Mouse (Mus musculus) limb, embryonic 15.5 days (tissue): ENCODE results near the gene Piezo1. TPM values are rescaled to one million over a fixed set of nuclear protein-coding genes. Genes with fewer than 3 reads are reported as not detected.

Experiments used
- ATAC-seq: fragments of 200-750 bp; cut with Nextera tagmentation; 2 replicates; pipeline ENCODE4 v1.8.0; 2017; ENCODE audit warnings: low read depth, moderate TSS enrichment; ENCODE audit not compliant: insufficient number of reproducible peaks, low FRiP score, low TSS enrichment
- H3K27ac ChIP-seq: fragments of 300-500 bp; sonication (generic); 2 replicates; pipeline ENCODE4 v1.5.1; 2015; ENCODE audit warnings: moderate library complexity, mild to moderate bottlenecking, inconsistent platforms
- H3K27me3 ChIP-seq: fragments of 300-500 bp; sonication (generic); 2 replicates; pipeline ENCODE4 v1.6.1; 2015; ENCODE audit warnings: inconsistent platforms
- H3K36me3 ChIP-seq: fragments of 300-500 bp; sonication (generic); 2 replicates; pipeline ENCODE4 v1.6.1; 2015; ENCODE audit warnings: inconsistent platforms
- H3K4me1 ChIP-seq: fragments of 300-500 bp; sonication (generic); 2 replicates; pipeline ENCODE4 v1.6.1; 2015; ENCODE audit warnings: inconsistent platforms
- H3K4me2 ChIP-seq: fragments of 300-500 bp; sonication (generic); 2 replicates; pipeline ENCODE4 v1.6.1; 2015; ENCODE audit warnings: mild to moderate bottlenecking, inconsistent platforms
- H3K4me3 ChIP-seq: fragments of 300-500 bp; sonication (generic); 2 replicates; pipeline ENCODE4 v1.5.1; 2015; ENCODE audit warnings: mild to moderate bottlenecking, inconsistent platforms
- H3K9ac ChIP-seq: fragments of 300-500 bp; sonication (generic); 2 replicates; pipeline ENCODE4 v1.6.1; 2015; ENCODE audit warnings: inconsistent platforms
- H3K9me3 ChIP-seq: fragments of 300-500 bp; sonication (generic); 2 replicates; pipeline ENCODE4 v1.6.1; 2016; ENCODE audit warnings: inconsistent platforms
- WGBS: fragments of 180-500 bp; shearing (Covaris S2); methylation state at CpG from one replicate; pipeline ENCODE4 v1.1.7; 2015; 5-methylcytosine and 5-hydroxymethylcytosine counted together
- polyA plus RNA-seq: library from polyadenylated mRNA; unstranded; fragments of >200 nt; fragmentation: Nextera tagmentation; extraction: Ambion mirVana; gene quantifications from 2 replicates; pipeline ENCODE4 v1.2.1, GENCODE M21; 2015

Piezo1 gene
- polyA plus RNA-seq, 1 experiment from 2014 or later, result 17.5 TPM

- H3K27me3 ChIP-seq, result no peaks in the 10 kb centered on the region
- H3K9me3 ChIP-seq, result no peaks in the 10 kb centered on the region
- WGBS, result 91% methylated on average over 14 of the region's 14 CpGs
- no peak overlapping the region for H3K4me3 ChIP-seq
- H3K4me2 ChIP-seq, result no peak overlapping the region
- no peak overlapping the region for H3K27ac ChIP-seq
- H3K4me1 ChIP-seq, result peaks cover 56% of the 10 kb centered on the region
- H3K9ac ChIP-seq, result no peak overlapping the region
- no peak for ATAC-seq
- peaks cover 11% of the 10 kb centered on the region for H3K36me3 ChIP-seq
Measured at GRCm38 (mm10) chr8:122515699-122516098, 35.4 kb downstream of the Piezo1 start.

DNA sequence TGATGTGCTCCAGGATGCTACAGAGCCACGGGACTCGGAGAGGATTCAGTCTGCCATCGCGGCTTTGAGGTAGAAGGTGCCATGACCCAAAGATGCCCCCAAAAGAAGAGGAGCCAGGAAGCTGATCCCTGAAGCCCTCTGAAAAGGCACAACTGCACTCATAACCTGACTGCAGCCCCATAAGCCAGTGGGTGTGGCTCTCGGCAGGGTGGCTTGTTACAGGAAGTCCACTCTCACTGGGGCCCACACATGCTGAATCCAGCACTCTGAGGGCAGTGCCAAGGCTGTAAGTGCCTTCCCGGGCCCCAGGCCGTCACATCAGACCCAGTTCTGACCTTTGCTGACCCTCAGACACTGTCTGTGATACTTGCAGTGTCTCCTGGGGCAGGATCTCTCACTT, 38.7 kb downstream of the Piezo1 start:
- Histone ChIP-seq H3K4me2 (no peak overlapping the region), H3K36me3 (peaks cover 12% of the 10 kb centered on the region), H3K27ac (peak overlapping the region; percentile 87), H3K27me3 (no peaks in the 10 kb centered on the region), H3K9ac (no peak overlapping the region), H3K4me3 (no peak overlapping the region), H3K9me3 (no peaks in the 10 kb centered on the region), H3K4me1 (peaks cover 44% of the 10 kb centered on the region)
- WGBS, result 70% methylated on average over 7 of the region's 7 CpGs
- no peak for ATAC-seq

DNA sequence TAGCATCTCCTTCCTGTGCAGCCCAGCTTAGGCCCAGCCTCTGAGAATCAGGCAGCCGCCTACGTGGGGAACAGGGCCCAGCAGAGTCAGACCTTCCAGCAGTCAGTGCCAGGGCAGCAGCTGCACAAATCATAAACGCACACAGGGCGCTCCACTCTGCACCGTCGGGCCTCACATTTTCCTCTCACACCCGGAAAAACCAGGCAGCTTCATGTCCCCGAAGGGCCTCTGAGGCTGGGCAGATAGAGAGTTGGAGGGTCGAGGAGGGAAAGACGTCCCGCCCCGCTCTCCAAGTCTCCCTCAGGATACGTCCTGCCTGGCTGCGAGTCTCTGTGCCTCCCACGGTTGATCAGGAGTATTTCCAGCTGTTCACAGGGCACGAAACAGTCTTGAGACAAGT, 39.6 kb downstream of the Piezo1 start:
- H3K9ac ChIP-seq, result no peak overlapping the region
- no peaks in the 10 kb centered on the region for H3K9me3 ChIP-seq
- H3K36me3 ChIP-seq, result peaks cover 11% of the 10 kb centered on the region
- H3K4me3 ChIP-seq, result no peak overlapping the region
- H3K27me3 ChIP-seq, result no peaks in the 10 kb centered on the region
- H3K27ac ChIP-seq, result peak overlapping the region; percentile 87
- no peak overlapping the region for H3K4me2 ChIP-seq
- ATAC-seq, result peak; percentile 82
- H3K4me1 ChIP-seq, result peaks cover 38% of the 10 kb centered on the region
- WGBS, result 38% methylated on average over 16 of the region's 16 CpGs

- H3K9ac ChIP-seq, result no peak overlapping the region
- no peak overlapping the region for H3K4me3 ChIP-seq
- H3K4me2 ChIP-seq, result no peak overlapping the region
- no peak for ATAC-seq
- 30% methylated on average over 10 of the region's 10 CpGs for WGBS
- H3K4me1 ChIP-seq, result peaks cover 7% of the 10 kb centered on the region; the same call in 1 of the 2 replicates
- H3K36me3 ChIP-seq, result peaks cover 73% of the 10 kb centered on the region
- H3K27ac ChIP-seq, result no peak overlapping the region
- H3K9me3 ChIP-seq, result no peaks in the 10 kb centered on the region
- no peaks in the 10 kb centered on the region for H3K27me3 ChIP-seq
Measured at GRCm38 (mm10) chr8:122500856-122501255, 50.3 kb downstream of the Piezo1 start.

GRCm38 (mm10) chr8:122497912-122498311, 53.2 kb downstream of the Piezo1 start:
- no peak for ATAC-seq
- 71% methylated on average over 17 of the region's 17 CpGs for WGBS
- H3K4me1 ChIP-seq, result 0 out of 2 replicates have a peak, but pooled peaks cover under 1% of the 10 kb centered on the region
- H3K4me2 ChIP-seq, result no peak overlapping the region
- H3K4me3 ChIP-seq, result no peak overlapping the region
- H3K9me3 ChIP-seq, result no peaks in the 10 kb centered on the region
- peaks cover 87% of the 10 kb centered on the region for H3K36me3 ChIP-seq
- H3K9ac ChIP-seq, result no peak overlapping the region
- no peaks in the 10 kb centered on the region for H3K27me3 ChIP-seq
- H3K27ac ChIP-seq, result 0 out of 2 replicates have a peak overlapping the region, but pooled peaks have one; percentile 2

DNA sequence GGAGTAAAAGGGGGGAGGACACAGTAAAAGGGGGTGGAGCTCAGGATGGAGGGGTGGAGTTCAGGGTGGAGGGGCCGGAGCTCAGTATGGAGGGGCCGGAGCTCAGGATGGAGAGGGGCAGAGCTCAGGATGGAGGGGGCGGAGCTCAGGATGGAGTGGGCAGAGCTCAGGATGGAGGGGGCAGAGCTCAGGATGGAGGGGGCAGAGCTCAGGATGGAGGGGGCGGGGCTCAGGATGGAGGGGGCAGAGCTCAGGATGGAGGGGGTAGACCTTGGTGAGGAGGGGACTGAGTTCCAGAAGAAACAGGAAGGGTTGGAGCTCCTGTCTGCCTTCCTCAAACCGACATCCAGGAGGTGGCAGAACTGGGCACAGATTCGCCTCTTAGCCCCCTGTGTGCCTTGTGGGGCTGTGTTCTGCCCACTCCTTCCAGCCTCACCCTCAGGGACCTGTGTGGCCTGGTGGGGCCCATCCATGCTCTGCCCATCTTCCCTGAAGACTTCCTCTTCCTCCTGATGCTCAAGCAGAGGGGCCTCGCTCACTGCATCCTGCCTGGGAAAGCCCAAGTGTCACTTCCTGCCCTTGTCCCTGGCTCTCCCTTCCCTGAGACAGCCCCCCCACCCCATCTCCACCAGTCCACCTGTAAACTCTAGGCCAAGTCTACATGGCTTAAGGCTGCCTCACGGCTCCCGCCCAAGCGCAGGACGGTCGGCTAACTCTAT, 54.0 kb downstream of the Piezo1 start:
- H3K27me3 ChIP-seq, result no peaks in the 10 kb centered on the region
- 0 out of 2 replicates have a peak overlapping the region, but pooled peaks have one; percentile 2 for H3K27ac ChIP-seq
- H3K9me3 ChIP-seq, result no peaks in the 10 kb centered on the region
- no peak overlapping the region for H3K4me2 ChIP-seq
- H3K9ac ChIP-seq, result no peak overlapping the region
- H3K4me1 ChIP-seq, result no peaks in the 10 kb centered on the region
- ATAC-seq, result no peak
- H3K36me3 ChIP-seq, result peaks cover 92% of the 10 kb centered on the region
- 83% methylated on average over 11 of the region's 12 CpGs for WGBS
- H3K4me3 ChIP-seq, result no peak overlapping the region

DNA sequence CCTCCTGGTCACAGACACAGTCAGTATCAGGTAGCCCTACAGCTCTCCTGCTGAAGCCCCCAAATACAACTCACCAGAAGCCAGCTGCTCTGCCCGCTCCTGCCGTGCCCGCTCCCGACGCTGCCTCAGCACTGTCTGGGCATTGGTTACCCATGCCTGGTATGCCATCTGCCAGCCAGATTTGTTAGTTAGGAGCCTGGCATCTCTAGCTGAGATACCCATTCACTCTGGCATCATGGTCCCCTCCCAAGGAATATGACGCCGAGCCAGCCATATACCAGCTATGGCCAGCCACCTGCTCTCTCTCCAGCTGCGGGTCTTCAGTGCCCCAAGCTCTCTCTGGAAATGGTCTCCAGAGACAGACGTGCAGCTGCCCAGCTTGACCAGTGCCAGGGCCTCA, 62.7 kb downstream of the Piezo1 start:
- H3K27me3 ChIP-seq, result no peaks in the 10 kb centered on the region
- WGBS, result 91% methylated on average over 9 of the region's 9 CpGs
- no peak for ATAC-seq
- H3K36me3 ChIP-seq, result peaks cover 94% of the 10 kb centered on the region
- 0 out of 2 replicates have a peak overlapping the region, but pooled peaks have one; percentile 7 for H3K27ac ChIP-seq
- H3K9ac ChIP-seq, result no peak overlapping the region
- H3K9me3 ChIP-seq, result no peaks in the 10 kb centered on the region
- no peak overlapping the region for H3K4me3 ChIP-seq
- H3K4me2 ChIP-seq, result no peak overlapping the region
- H3K4me1 ChIP-seq, result no peaks in the 10 kb centered on the region

GRCm38 (mm10) chr8:122484831-122485230, 66.3 kb downstream of the Piezo1 start:
- 86% methylated on average over 12 of the region's 12 CpGs for WGBS

DNA sequence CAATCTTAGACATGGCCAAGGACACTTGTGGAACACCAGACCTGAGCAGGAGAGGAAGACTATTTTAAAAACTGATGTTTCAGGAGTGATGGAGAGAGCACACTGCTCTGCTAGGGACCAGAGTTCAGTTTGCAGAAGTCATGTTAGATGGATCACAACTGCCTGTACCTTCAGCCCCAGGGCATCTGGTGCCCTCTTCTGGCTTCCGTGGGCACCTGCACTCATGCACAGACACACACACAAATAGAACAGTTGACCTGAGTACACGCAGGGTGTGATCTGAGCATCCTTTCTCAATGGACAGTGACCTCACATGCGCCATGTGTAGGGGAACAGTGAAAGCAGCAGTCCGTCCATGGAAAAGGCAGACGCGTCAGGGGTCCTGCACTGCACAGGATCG, 67.3 kb downstream of the Piezo1 start:
- 96% methylated on average over 7 of the region's 7 CpGs for WGBS
- H3K36me3 ChIP-seq, result peaks cover 98% of the 10 kb centered on the region

More at GRCm38 (mm10) chr8:122484831-122485230, 66.3 kb downstream of the Piezo1 start:
- Histone ChIP-seq H3K4me3 (no peak overlapping the region), H3K9ac (no peak overlapping the region), H3K27ac (no peak overlapping the region), H3K4me2 (no peak overlapping the region), H3K4me1 (no peaks in the 10 kb centered on the region), H3K27me3 (no peaks in the 10 kb centered on the region), H3K36me3 (peaks cover 98% of the 10 kb centered on the region), H3K9me3 (no peaks in the 10 kb centered on the region)
- ATAC-seq, result no peak

DNA sequence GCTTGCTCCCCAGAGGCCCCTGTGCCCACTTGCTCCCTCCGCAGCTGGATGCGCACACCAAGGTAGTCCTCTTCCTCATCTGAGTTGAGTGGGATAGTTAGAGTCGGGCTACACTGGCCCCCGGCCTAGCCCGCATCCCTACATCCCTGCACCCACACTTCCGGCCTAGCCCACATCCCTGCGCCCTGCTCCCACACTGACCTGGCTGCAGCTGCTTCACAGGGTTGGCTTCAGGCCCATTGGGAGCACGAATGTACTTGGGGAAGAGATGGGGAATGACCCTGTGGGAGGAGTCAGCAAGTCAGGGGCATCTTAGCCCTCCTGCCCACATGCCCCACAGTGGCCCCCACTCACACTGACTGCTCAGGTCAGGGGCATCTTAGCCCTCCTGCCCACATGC, 68.7 kb downstream of the Piezo1 start:
- H3K9me3 ChIP-seq, result no peaks in the 10 kb centered on the region
- H3K4me3 ChIP-seq, result no peak overlapping the region
- no peak overlapping the region for H3K9ac ChIP-seq
- 94% methylated on average over 8 of the region's 8 CpGs for WGBS
- peaks cover 96% of the 10 kb centered on the region for H3K36me3 ChIP-seq
- no peak overlapping the region for H3K4me2 ChIP-seq
- ATAC-seq, result no peak
- H3K27ac ChIP-seq, result no peak overlapping the region
- no peaks in the 10 kb centered on the region for H3K27me3 ChIP-seq
- no peaks in the 10 kb centered on the region for H3K4me1 ChIP-seq

More for the DNA sequence above, 67.3 kb downstream of the Piezo1 start:
- Histone ChIP-seq H3K4me3 (no peak overlapping the region), H3K4me2 (no peak overlapping the region), H3K9me3 (no peaks in the 10 kb centered on the region), H3K27me3 (no peaks in the 10 kb centered on the region), H3K4me1 (no peaks in the 10 kb centered on the region), H3K9ac (no peak overlapping the region), H3K27ac (no peak overlapping the region)
- no peak for ATAC-seq

DNA sequence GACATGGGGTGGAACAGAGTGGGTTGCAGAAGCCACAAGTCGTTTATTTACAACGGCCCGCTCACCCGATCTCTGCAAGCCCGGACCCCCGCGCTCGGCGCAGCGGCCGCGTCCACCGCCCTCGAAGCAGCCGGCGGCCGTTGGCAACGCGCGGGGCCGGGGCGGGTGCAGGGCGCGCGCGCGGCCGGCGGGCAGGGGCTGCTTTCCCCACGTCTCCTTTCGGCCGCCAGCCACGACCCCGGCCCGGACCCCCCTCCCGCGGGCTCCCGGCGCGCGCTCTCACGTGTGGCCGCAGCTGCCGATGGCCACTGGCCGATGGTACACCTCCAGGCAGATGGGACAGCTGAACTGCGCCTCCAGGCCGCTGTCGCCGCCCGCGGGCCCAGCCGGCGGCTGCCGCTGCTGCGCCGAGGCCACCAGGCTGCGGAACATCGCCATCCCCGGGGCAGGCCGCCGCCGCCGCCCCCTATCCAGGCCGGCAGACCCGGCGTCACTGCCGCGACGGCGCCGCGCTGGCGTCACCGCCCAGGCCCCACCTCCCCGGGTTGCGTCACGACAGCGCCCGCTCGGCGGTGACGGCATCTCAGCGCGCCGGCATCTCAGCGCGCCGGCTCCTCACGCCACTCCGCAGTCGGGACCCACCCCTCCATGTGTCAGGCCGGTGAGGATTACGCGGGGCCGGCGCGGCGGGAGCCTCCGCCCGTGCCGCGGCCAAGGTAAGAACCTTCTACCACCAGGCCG, 75.4 kb downstream of the Piezo1 start, which contains the start of the genes Rnf166 and Ctu2:
Gene Rnf166 (minus strand): TSS at position 485 of the 741 bp plus-strand sequence.
Gene Ctu2 (plus strand): TSS at position 564 of the 741 bp plus-strand sequence.
- H3K4me3 ChIP-seq, result peak within 1 kb of the TSS; percentile 100
- H3K27ac ChIP-seq, result peak within 1 kb of the TSS; percentile 82
- H3K36me3 ChIP-seq, result peaks cover 55% of the 10 kb centered on the region
- H3K27me3 ChIP-seq, result no peaks in the 10 kb centered on the region
- peak; percentile 85 for ATAC-seq
- under 1% methylated on average over 99 of the region's 103 CpGs for WGBS
- H3K4me2 ChIP-seq, result peak within 1 kb of the TSS; percentile 83
- H3K4me1 ChIP-seq, result peaks cover 25% of the 10 kb centered on the region
- peak within 1 kb of the TSS; percentile 96 for H3K9ac ChIP-seq
- no peaks in the 10 kb centered on the region for H3K9me3 ChIP-seq
